Mouse (Mus musculus) intestine, embryonic 14.5 days (tissue): ENCODE measurements around the gene Stxbp5l. TPM values are rescaled to one million over a fixed set of nuclear protein-coding genes. Genes with fewer than 3 reads are reported as not detected.

Experiments
- ATAC-seq: fragments of 200-750 bp; cut with Nextera tagmentation; replicated peaks from 2 replicates; pipeline ENCODE4 v1.8.0; 2017; ENCODE audit warnings: low read depth, moderate number of reproducible peaks, moderate TSS enrichment, moderate library complexity; ENCODE audit not compliant: low FRiP score, low TSS enrichment
- DNase-seq: peaks from one replicate; pipeline ENCODE4 v3.0.0-alpha.2; 2018; ENCODE audit warnings: low spot score
- H3K27ac ChIP-seq: fragments of 300-500 bp; sonication (generic); 2 replicates; pipeline ENCODE4 v1.5.1; 2014; ENCODE audit warnings: low read depth, mild to moderate bottlenecking, control low read depth
- H3K27me3 ChIP-seq: fragments of 300-500 bp; sonication (generic); replicated peaks from 2 replicates; pipeline ENCODE4 v1.6.1; 2014; ENCODE audit warnings: low read length, control low read depth; ENCODE audit not compliant: control insufficient read depth, insufficient read depth
- H3K36me3 ChIP-seq: fragments of 300-500 bp; sonication (generic); 2 replicates; pipeline ENCODE4 v1.6.1; 2014; ENCODE audit warnings: low read length, control low read depth; ENCODE audit not compliant: control insufficient read depth, insufficient read depth
- H3K4me1 ChIP-seq: fragments of 300-500 bp; sonication (generic); replicated peaks from 2 replicates; pipeline ENCODE4 v1.6.1; 2014; ENCODE audit warnings: low read length, control low read depth, mixed read lengths; ENCODE audit not compliant: control insufficient read depth, insufficient read depth
- H3K4me2 ChIP-seq: fragments of 300-500 bp; sonication (generic); 2 replicates; pipeline ENCODE4 v1.6.1; 2014; ENCODE audit warnings: low read length
- H3K4me3 ChIP-seq: fragments of 300-500 bp; sonication (generic); 2 replicates; pipeline ENCODE4 v1.5.1; 2014; ENCODE audit warnings: low read depth, low read length, control low read depth, mixed read lengths
- H3K9ac ChIP-seq: fragments of 300-500 bp; sonication (generic); 2 replicates; pipeline ENCODE4 v1.6.1; 2014; ENCODE audit warnings: mild to moderate bottlenecking, low read length
- H3K9me3 ChIP-seq: fragments of 300-500 bp; sonication (generic); 2 replicates; pipeline ENCODE4 v1.6.1; 2016; ENCODE audit warnings: low read length, control low read depth; ENCODE audit not compliant: control insufficient read depth
- WGBS: fragments of 180-500 bp; shearing (Covaris S2); extraction: QIAGEN DNeasy Blood & Tissue Kit; methylation state at CpG from one replicate; pipeline ENCODE4 v1.1.7; 2014; 5-methylcytosine and 5-hydroxymethylcytosine counted together
- polyA plus RNA-seq: library from polyadenylated mRNA; unstranded; fragments of >200 nt; fragmentation: Nextera tagmentation; extraction: Ambion mirVana; gene quantifications from 2 replicates; pipeline ENCODE4 v1.2.1, GENCODE M21; 2014

The Stxbp5l gene
- polyA plus RNA-seq, 1 experiment from 2014 or later = 4.6 TPM

- no peak overlapping the region for H3K9ac ChIP-seq
- H3K4me1 ChIP-seq = no peaks in the 10 kb centered on the region
- peak; percentile 56; the same call in 1 of the 2 replicates for ATAC-seq
- no peaks in the 10 kb centered on the region for H3K36me3 ChIP-seq
- H3K4me3 ChIP-seq = no peak overlapping the region
- H3K9me3 ChIP-seq = no peaks in the 10 kb centered on the region
- DNase-seq = no peak
- H3K4me2 ChIP-seq = no peak overlapping the region
- no peaks in the 10 kb centered on the region for H3K27me3 ChIP-seq
- WGBS = 69% methylated on average over 4 of the region's 4 CpGs
- no peak overlapping the region for H3K27ac ChIP-seq
Observed at GRCm38 (mm10) chr16:37389201-37389905, 4.6 kb upstream of the Stxbp5l start.

DNA sequence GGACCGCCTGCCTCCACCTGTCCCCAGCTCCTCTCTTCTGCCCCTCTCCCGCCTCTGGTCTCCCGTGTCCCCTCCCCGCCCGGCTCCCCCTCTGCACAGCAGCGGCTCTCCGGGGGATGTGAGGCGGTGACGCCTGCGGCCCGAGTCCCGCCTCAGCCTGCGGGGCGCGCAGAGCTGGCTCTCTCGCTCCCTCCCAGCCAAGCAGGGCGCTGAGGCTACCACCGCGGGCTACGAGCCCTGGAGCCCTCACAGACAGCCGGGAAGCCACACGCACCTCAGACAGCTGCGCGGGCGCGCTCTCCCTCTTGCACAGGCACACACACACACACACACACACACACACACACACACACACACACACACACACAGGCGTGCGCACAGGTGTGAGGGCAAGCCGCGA is 393 bp downstream of the Stxbp5l start:
- peaks cover 9% of the 10 kb centered on the region; the same call in 1 of the 2 replicates for H3K27me3 ChIP-seq
- H3K4me1 ChIP-seq = no peaks in the 10 kb centered on the region
- H3K9ac ChIP-seq = no peak overlapping the region; the same call in 1 of the 2 replicates
- ATAC-seq (peak; percentile 79), DNase-seq (no peak)
- no peaks in the 10 kb centered on the region for H3K36me3 ChIP-seq
- H3K4me2 ChIP-seq = peak overlapping the region; percentile 70
- WGBS = under 1% methylated on average over 27 of the region's 30 CpGs
- no peak overlapping the region for H3K27ac ChIP-seq
- no peaks in the 10 kb centered on the region for H3K9me3 ChIP-seq
- peak overlapping the region; percentile 46 for H3K4me3 ChIP-seq

- ATAC-seq = no peak
- Histone ChIP-seq H3K4me2 (peak overlapping the region; percentile 70), H3K4me1 (no peaks in the 10 kb centered on the region), H3K36me3 (no peaks in the 10 kb centered on the region), H3K4me3 (no peak overlapping the region), H3K27ac (no peak overlapping the region), H3K27me3 (peaks cover 9% of the 10 kb centered on the region; the same call in 1 of the 2 replicates), H3K9ac (no peak overlapping the region), H3K9me3 (no peaks in the 10 kb centered on the region)
- WGBS = 48% methylated on average over 4 of the region's 4 CpGs
- DNase-seq = no peak
Observed at GRCm38 (mm10) chr16:37383426-37383825, 1.3 kb downstream of the Stxbp5l start.

DNA sequence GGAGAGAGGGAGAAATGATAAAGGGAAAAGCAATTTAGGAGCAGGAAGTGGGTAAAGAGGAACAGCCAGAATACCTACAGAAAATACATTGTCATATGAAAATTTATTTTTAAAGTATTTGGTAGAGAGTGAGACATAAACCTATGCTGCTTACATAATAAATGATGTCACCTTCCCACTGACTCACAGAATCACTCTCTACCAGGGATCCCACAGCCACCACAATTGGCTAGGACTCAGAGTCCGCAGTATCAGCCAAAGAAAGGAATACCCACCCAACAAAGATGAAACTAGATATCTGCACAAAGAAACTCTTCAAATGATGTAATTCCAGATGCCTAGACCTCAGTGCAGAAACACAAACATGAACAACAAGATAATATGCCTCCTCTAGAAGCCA is 12.0 kb downstream of the Stxbp5l start:
- 85% methylated on average over 1 of the region's 1 CpGs for WGBS
- Histone ChIP-seq H3K4me1 (no peaks in the 10 kb centered on the region), H3K27me3 (no peaks in the 10 kb centered on the region), H3K27ac (no peak overlapping the region), H3K4me3 (no peak overlapping the region), H3K9ac (no peak overlapping the region), H3K36me3 (no peaks in the 10 kb centered on the region), H3K4me2 (no peak overlapping the region), H3K9me3 (no peaks in the 10 kb centered on the region)
- ATAC-seq = no peak
- DNase-seq = no peak

DNA sequence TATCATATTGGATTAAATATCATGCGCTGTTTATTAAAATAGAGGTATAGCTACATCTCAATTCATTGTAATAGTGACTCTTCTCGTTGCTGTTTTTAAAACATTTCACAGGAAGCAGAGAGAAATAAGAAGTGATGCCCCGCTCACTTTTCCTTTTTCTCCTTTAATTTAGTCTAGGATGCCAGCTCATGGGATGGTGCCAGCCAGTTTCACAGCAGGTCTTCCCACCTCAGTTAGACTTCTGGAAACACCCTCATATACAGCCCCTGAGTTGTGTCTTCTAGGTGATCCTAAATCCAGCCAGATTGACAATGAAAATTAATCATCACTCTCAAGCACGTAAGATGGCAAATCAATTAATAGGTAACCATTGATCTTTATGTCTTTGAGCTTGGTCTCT is 17.3 kb downstream of the Stxbp5l start:
- WGBS = 87% methylated on average over 4 of the region's 4 CpGs
- no peak overlapping the region for H3K27ac ChIP-seq
- H3K4me1 ChIP-seq = no peaks in the 10 kb centered on the region
- no peaks in the 10 kb centered on the region for H3K9me3 ChIP-seq
- H3K27me3 ChIP-seq = no peaks in the 10 kb centered on the region
- no peak overlapping the region for H3K4me2 ChIP-seq
- no peak overlapping the region for H3K9ac ChIP-seq
- DNase-seq (no peak), ATAC-seq (no peak)
- H3K36me3 ChIP-seq = no peaks in the 10 kb centered on the region
- no peak overlapping the region for H3K4me3 ChIP-seq

DNA sequence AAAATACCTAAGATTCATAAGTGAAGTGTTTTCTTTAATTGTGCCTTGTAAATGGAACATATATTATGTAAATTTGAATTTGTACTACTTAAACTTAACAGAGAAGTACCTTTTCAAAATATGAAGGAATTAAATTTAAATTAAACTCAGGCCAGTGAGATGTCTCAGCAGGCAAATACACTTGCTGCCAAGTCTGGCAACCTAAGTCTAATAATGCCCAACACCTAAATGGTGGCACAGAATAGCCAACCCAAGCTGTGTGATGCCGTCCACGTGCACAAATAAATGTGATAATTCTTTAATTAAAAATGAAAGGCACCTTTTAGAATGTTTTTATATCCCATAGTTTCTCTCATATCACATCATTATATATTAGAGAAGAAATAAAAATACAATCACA is 20.8 kb downstream of the Stxbp5l start:
- no peak for ATAC-seq
- no peaks in the 10 kb centered on the region for H3K36me3 ChIP-seq
- 87% methylated on average over 2 of the region's 2 CpGs for WGBS

DNA sequence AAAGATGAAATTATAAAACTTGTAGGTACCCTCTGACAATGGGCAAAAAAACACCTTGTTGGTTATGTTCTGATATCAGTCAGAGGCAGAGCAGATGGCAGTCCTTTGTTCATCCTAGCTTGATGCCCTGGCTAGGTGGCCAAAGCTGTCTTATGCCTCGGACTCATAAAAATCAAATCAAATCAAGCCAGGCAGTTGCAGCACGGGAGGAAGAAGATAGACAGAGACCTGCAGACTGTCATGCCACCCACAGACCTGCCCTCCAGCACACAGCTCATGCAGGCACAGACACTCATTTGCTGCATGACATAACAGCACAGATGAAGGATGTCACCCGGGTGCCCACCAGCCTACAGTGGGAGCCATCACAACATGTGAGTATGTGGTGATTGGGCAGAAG is 29.1 kb downstream of the Stxbp5l start:
- 91% methylated on average over 3 of the region's 3 CpGs for WGBS

More for the DNA sequence above, 20.8 kb downstream of the Stxbp5l start:
- no peaks in the 10 kb centered on the region for H3K4me1 ChIP-seq
- DNase-seq = no peak
- H3K9ac ChIP-seq = no peak overlapping the region
- H3K4me3 ChIP-seq = no peak overlapping the region
- H3K27ac ChIP-seq = no peak overlapping the region
- H3K27me3 ChIP-seq = no peaks in the 10 kb centered on the region
- no peak overlapping the region for H3K4me2 ChIP-seq
- no peaks in the 10 kb centered on the region for H3K9me3 ChIP-seq

GRCm38 (mm10) chr16:37347092-37347491 is 37.7 kb downstream of the Stxbp5l start:
- H3K27ac ChIP-seq = no peak overlapping the region
- DNase-seq (no peak), ATAC-seq (no peak)
- H3K4me2 ChIP-seq = no peak overlapping the region
- no peaks in the 10 kb centered on the region for H3K4me1 ChIP-seq
- no peak overlapping the region for H3K4me3 ChIP-seq
- H3K36me3 ChIP-seq = no peaks in the 10 kb centered on the region
- H3K9ac ChIP-seq = no peak overlapping the region
- H3K9me3 ChIP-seq = no peaks in the 10 kb centered on the region
- no peaks in the 10 kb centered on the region for H3K27me3 ChIP-seq
- WGBS = 9% methylated on average over 3 of the region's 3 CpGs

More for the DNA sequence above, 29.1 kb downstream of the Stxbp5l start:
- Histone ChIP-seq H3K27ac (no peak overlapping the region), H3K9ac (no peak overlapping the region), H3K36me3 (no peaks in the 10 kb centered on the region), H3K4me3 (no peak overlapping the region), H3K4me1 (no peaks in the 10 kb centered on the region), H3K9me3 (no peaks in the 10 kb centered on the region), H3K27me3 (no peaks in the 10 kb centered on the region), H3K4me2 (no peak overlapping the region)
- ATAC-seq (no peak), DNase-seq (no peak)

- Histone ChIP-seq H3K4me3 (no peak overlapping the region), H3K27me3 (no peaks in the 10 kb centered on the region), H3K4me2 (no peak overlapping the region), H3K27ac (no peak overlapping the region), H3K36me3 (no peaks in the 10 kb centered on the region), H3K9me3 (no peaks in the 10 kb centered on the region), H3K4me1 (no peaks in the 10 kb centered on the region), H3K9ac (no peak overlapping the region)
- DNase-seq (no peak), ATAC-seq (no peak; the same call in 1 of the 2 replicates)
- 52% methylated on average over 2 of the region's 2 CpGs for WGBS
Observed at GRCm38 (mm10) chr16:37344960-37345359, 39.8 kb downstream of the Stxbp5l start.
